Mouse (Mus musculus) adrenal gland, postnatal 4 days (tissue): Measurements from ENCODE around the gene Rab3d. TPM values are rescaled to one million over a fixed set of nuclear protein-coding genes. Genes with fewer than 3 reads are reported as not detected.

ENCODE experiments used
- total RNA-seq, 2 experiments: library from RNA; stranded (reverse); gene quantifications; 2 replicates each; pipeline ENCODE4 v1.2.3; 2021

Rab3d gene
- total RNA-seq, 2 experiments from 2014 or later = 55.5 to 60.2 TPM

Other genes starting within 250 kb of the Rab3d start
- 10 to 100 TPM; 26.7 to 31.9 TPM for gene Ldlr, start 194.7 kb downstream of the Rab3d start, total RNA-seq
- 10 to 100 TPM; 19.6 to 22.8 TPM for gene Spc24, start 157.9 kb downstream of the Rab3d start, total RNA-seq
- gene Kank2, start 119.4 kb downstream of the Rab3d start, total RNA-seq = 10 to 100 TPM; 52.5 to 57.4 TPM
- 1 to 10 TPM; 1.3 to 7.3 TPM for gene Angptl8, start 82.7 kb downstream of the Rab3d start, total RNA-seq
- gene Dock6, start 65.6 kb downstream of the Rab3d start, total RNA-seq = 10 to 100 TPM; 74.7 to 79.1 TPM
- gene Ccdc159, start 9.3 kb upstream of the Rab3d start, total RNA-seq = 10 to 100 TPM; 13.3 to 14.2 TPM
- gene Tmem205, start 9.4 kb upstream of the Rab3d start, total RNA-seq = 100 to 1,000 TPM; 242 to 269 TPM
- gene Plppr2, start 18.8 kb upstream of the Rab3d start, total RNA-seq = 10 to 100 TPM; 39.4 to 41.6 TPM
- 10 to 100 TPM; 15.9 to 16.1 TPM for gene Swsap1, start 37.6 kb upstream of the Rab3d start, total RNA-seq
- gene Epor, start 45.3 kb upstream of the Rab3d start, total RNA-seq = 10 to 100 TPM in 1 of 2 experiments, 1 to 10 TPM in 1; 7.7 to 10.2 TPM
- gene Rgl3, start 71.3 kb upstream of the Rab3d start, total RNA-seq = 10 to 100 TPM; 26.1 to 36.2 TPM
- 1 to 10 TPM; 1.4 to 2.0 TPM for gene Ccdc151, start 84.4 kb upstream of the Rab3d start, total RNA-seq
- gene Prkcsh, start 84.6 kb upstream of the Rab3d start, total RNA-seq = 100 to 1,000 TPM; 148 to 155 TPM
- 1 to 10 TPM; 7.0 to 9.5 TPM for gene Elavl3, start 133.8 kb upstream of the Rab3d start, total RNA-seq
- not detected for gene Gm49318, start 153.1 kb upstream of the Rab3d start, total RNA-seq
- gene Zfp653, start 153.2 kb upstream of the Rab3d start, total RNA-seq = 10 to 100 TPM; 14.5 to 16.5 TPM
- gene Ecsit, start 167.2 kb upstream of the Rab3d start, total RNA-seq = 10 to 100 TPM; 37.4 to 39.2 TPM
- 1 to 10 TPM in 1 of 2 experiments, under 1 TPM in 1; 0.81 to 1.6 TPM for gene Cnn1, start 181.0 kb upstream of the Rab3d start, total RNA-seq
- 10 to 100 TPM; 74.2 to 78.4 TPM for gene Elof1, start 199.0 kb upstream of the Rab3d start, total RNA-seq
- 10 to 100 TPM; 12.9 to 13.0 TPM for gene Acp5, start 217.5 kb upstream of the Rab3d start, total RNA-seq
- gene Pigyl, start 238.7 kb upstream of the Rab3d start, total RNA-seq = 10 to 100 TPM; 55.8 to 62.3 TPM